Mouse (Mus musculus) left cerebral cortex, adult 18-20 months (tissue): ENCODE measurements around the gene Inpp5b. TPM values are rescaled to one million over a fixed set of nuclear protein-coding genes. Genes with fewer than 3 reads are reported as not detected.
"Not testable (repeated sequence)": the region's sequence is repeated elsewhere in the genome, so short reads cannot be mapped to it uniquely, and the experiment has no call there.

ENCODE experiments used
- DNase-seq, 2 experiments: peaks; one replicate each; pipeline ENCODE4 v3.0.0; 2021 to 2022; ENCODE audit warnings: low spot score in 2 of 2, mixed read lengths in 1 of 2
- long read RNA-seq, 2 experiments: library from polyadenylated mRNA; stranded (forward); transcript quantifications; one replicate each; pipeline ENCODE4 v2.0.0; 2021
- total RNA-seq, 2 experiments: library from RNA; stranded (reverse); gene quantifications; 2 replicates each; pipeline ENCODE4 v1.2.3; 2021

Gene Inpp5b
- 10 to 100 TPM; 37.2 to 42.3 TPM for total RNA-seq
- long read RNA-seq, experiment 1, transcript Inpp5b-201 (24 exons, 3,809 nt): major isoform, 7 of 25 reads
- long read RNA-seq, experiment 1, partial matches to known transcripts: 7 of 25 reads
- long read RNA-seq, experiment 1, other reads (novel, unspliced or antisense): 11 of 25 reads
- long read RNA-seq, experiment 2, partial matches to known transcripts: 6 of 20 reads
- long read RNA-seq, experiment 2, other reads (novel, unspliced or antisense): 10 of 20 reads

- DNase-seq: peak; percentile 81 to 90
These were observed at the start of gene Inpp5b for GRCm38 (mm10) chr4:124741376-124742343. Gene Inpp5b (plus strand): TSS chr4:124741850.

- no peak for DNase-seq
These were observed 49.2 kb upstream of the Inpp5b start for GRCm38 (mm10) chr4:124692416-124692861.

- peak; percentile 79 to 88 for DNase-seq
These were observed 48.3 kb upstream of the Inpp5b start, which contains the start of gene Utp11 for GRCm38 (mm10) chr4:124693135-124693894. Gene Utp11 (minus strand): TSS chr4:124693600.

- DNase-seq: no peak
These were observed 47.1 kb upstream of the Inpp5b start for GRCm38 (mm10) chr4:124694572-124694971.

GRCm38 (mm10) chr4:124695786-124696516 is 45.7 kb upstream of the Inpp5b start:
- DNase-seq: no peak

- DNase-seq: no peak
These were observed 41.9 kb upstream of the Inpp5b start for GRCm38 (mm10) chr4:124699791-124700190.

GRCm38 (mm10) chr4:124700248-124700971 is 41.2 kb upstream of the Inpp5b start, which contains the start of gene Fhl3:
Gene Fhl3 (plus strand): TSS chr4:124700701.
- DNase-seq: no peak

GRCm38 (mm10) chr4:124701052-124701845 is 40.4 kb upstream of the Inpp5b start:
- no peak for DNase-seq

- no peak for DNase-seq
These were observed 39.7 kb upstream of the Inpp5b start for GRCm38 (mm10) chr4:124701916-124702315.

GRCm38 (mm10) chr4:124703406-124703805 is 38.2 kb upstream of the Inpp5b start:
- DNase-seq: no peak

GRCm38 (mm10) chr4:124703881-124704796 is 37.5 kb upstream of the Inpp5b start:
- no peak for DNase-seq

- DNase-seq: no peak
These were observed 36.7 kb upstream of the Inpp5b start for GRCm38 (mm10) chr4:124704797-124705474.

GRCm38 (mm10) chr4:124705661-124706269 is 35.9 kb upstream of the Inpp5b start:
- no peak for DNase-seq

GRCm38 (mm10) chr4:124707381-124708199 is 34.1 kb upstream of the Inpp5b start:
- not testable (repeated sequence) for DNase-seq

- DNase-seq: not testable (repeated sequence)
These were observed 33.5 kb upstream of the Inpp5b start for GRCm38 (mm10) chr4:124708200-124708517.
